In genomic region chr9:78879955-78880642, GRCm38 (mm10) we compare ENCODE assay signal across 8 mouse cellular contexts.
DNase-seq lines count a peak whose midpoint lies in the region; ATAC-seq and TF ChIP-seq lines count a peak whose summit lies in the region.

No protein-coding gene starts in this region.

- no peak overlapping the region for H3K4me3 ChIP-seq in left cerebral cortex, adult 2 months
- H3K4me3 ChIP-seq in neural tube, embryonic 12.5 days: no peak overlapping the region

- TF ChIP-seq CTCF in brain, embryonic 14.5 days (IDR thresholded peaks at IDR 0.05; ENCODE audit: borderline replicate concordance, extremely low read depth, insufficient read depth, insufficient read length): no peak
- TF ChIP-seq CTCF in left cerebral cortex, adult 2 months (IDR thresholded peaks at IDR 0.05): no peak

- H3K27ac ChIP-seq in left cerebral cortex, adult 2 months: no peak overlapping the region
- no peak overlapping the region for H3K27ac ChIP-seq in neural tube, embryonic 12.5 days

- 43% methylated on average over 6 of the region's 6 CpGs for WGBS in neural tube, embryonic 12.5 days

- intact Hi-C loops in left cerebral cortex, adult 2 months (cut with DNase I): no loop called here

- H3K9ac ChIP-seq in neural tube, embryonic 12.5 days: no peak overlapping the region

- DNase-seq in brain, embryonic 14.5 days (ENCODE audit: low read depth): peak; percentile 95
- peak; percentile 47 for DNase-seq in cerebellum, adult 8-10 months
- DNase-seq in left cerebral cortex, adult 2 months (ENCODE audit: extremely low spot score in 1 of 2, low spot score in 2 of 2): peak; percentile 16 to 18
- DNase-seq in thymus, postnatal 4 days: no peak
- DNase-seq in adrenal gland, adult 8-10 months: no peak

- peaks cover 12% of the 10 kb centered on the region; the same call in 1 of the 2 replicates for H3K4me1 ChIP-seq in neural tube, embryonic 12.5 days

- no peaks in the 10 kb centered on the region for H3K36me3 ChIP-seq in neural tube, embryonic 12.5 days

- H3K27me3 ChIP-seq in neural tube, embryonic 12.5 days (replicated peaks): no peaks in the 10 kb centered on the region

- H3K4me2 ChIP-seq in neural tube, embryonic 12.5 days (replicated peaks): no peak overlapping the region

- ATAC-seq in frontal cortex, adult (ENCODE audit: low TSS enrichment): peak; percentile 99
- ATAC-seq in neural tube, embryonic 12.5 days (ENCODE audit: low FRiP score, low read depth): peak; percentile 86
- ATAC-seq in activated CD4-positive, CD25-positive, alpha-beta regulatory T cell, adult 4 months: no peak

- TF ChIP-seq POLR2A in brain, embryonic 14.5 days (IDR thresholded peaks at IDR 0.05; ENCODE audit: borderline replicate concordance, extremely low read depth, insufficient read depth, insufficient read length, poor library complexity, severe bottlenecking): no peak

- no peaks in the 10 kb centered on the region for H3K9me3 ChIP-seq in neural tube, embryonic 12.5 days

Comparison
In these comparisons a context has a peak if more than half of its experiments do, and no peak if none do; other contexts are left out.
1. DNase-seq: peak in brain, embryonic 14.5 days (single experiment), cerebellum, adult 8-10 months (single experiment) and left cerebral cortex, adult 2 months (2 of 2); none in thymus, postnatal 4 days (single experiment) and adrenal gland, adult 8-10 months (single experiment).